Mouse (Mus musculus) spleen, postnatal 0 days (tissue): Measurements from ENCODE around the gene Mylk. TPM values are rescaled to one million over a fixed set of nuclear protein-coding genes. Genes with fewer than 3 reads are reported as not detected.

Experiments used
- polyA plus RNA-seq: library from polyadenylated mRNA; unstranded; fragments of >200 nt; fragmentation: Nextera tagmentation; extraction: Ambion mirVana; gene quantifications from 2 replicates; pipeline ENCODE4 v1.2.1, GENCODE M21; 2015

Mylk gene
- polyA plus RNA-seq = 14.9 and 16.7 TPM in 2 replicates

GRCm38 (mm10) chr16:34745065-34745585, at the start of gene Mylk:
Gene Mylk, plus strand, starts transcription at chr16:34745210.

DNA sequence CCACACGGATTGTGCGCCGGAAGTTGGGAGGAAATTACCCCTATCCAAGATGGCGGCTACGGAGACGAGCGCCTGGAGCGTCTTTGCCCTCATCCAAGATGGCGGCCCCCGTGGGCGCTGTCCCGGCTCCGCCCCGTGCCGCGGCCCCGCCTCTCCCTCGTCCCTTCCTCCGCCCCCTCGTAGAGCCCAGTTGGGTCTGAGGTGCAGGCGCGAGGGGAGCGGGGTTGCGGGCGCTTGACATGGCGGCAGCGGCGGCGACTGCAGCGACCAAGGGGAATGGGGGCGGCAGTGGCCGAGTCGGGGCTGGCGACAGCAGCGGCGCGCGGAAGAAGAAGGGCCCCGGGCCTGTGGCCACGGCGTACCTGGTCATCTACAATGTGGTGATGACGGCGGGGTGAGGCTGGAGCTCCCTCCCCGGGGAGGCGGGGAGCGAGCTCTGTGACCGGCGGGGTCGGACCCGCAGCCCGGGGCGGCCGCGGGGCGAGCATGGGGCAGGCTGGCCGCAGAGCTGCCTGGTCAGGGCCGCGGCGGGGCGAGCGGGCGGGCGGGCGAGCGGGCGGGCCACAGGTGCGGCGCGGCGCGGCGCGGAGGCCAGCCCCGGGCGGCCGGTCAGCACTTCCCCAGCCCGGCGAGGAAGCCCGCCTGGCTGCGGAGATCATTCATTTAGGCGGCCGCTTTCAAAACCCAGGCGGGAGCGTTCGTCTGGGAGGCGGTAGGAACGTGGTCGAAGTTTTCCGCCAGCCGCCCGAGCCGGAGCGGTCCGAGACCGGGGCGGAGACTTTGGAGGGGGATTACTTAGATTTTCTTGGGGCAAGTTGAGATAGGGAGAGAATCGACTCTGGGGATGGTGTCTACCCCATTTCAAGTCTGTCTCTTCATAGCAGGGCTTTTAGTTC, 277.5 kb downstream of the Mylk start, which contains the start of gene Hacd2:
Hacd2 (plus strand) TSS at position 187 of the 896 bp plus-strand sequence.

Other genes with a start within 250 kb of the Mylk start
- 6.4 and 9.0 TPM in 2 replicates for gene Kalrn, start 171.7 kb upstream of the Mylk start, polyA plus RNA-seq
- not detected in 2 replicates for gene Ropn1, start 95.3 kb upstream of the Mylk start, polyA plus RNA-seq
- 4.2 and 4.9 TPM in 2 replicates for gene Ccdc14, start 54.6 kb upstream of the Mylk start, polyA plus RNA-seq